Mouse (Mus musculus): Measurements from ENCODE around the gene Tmem165. TPM values are rescaled to one million over a fixed set of nuclear protein-coding genes. Genes with fewer than 3 reads are reported as not detected.

The Tmem165 gene
- total RNA-seq, 2 experiments from 2014 or later = 15.2 TPM

- intact Hi-C loops (cut with DNase I) = no loop called here
- DNase-seq = no peak
- TF ChIP-seq CTCF (IDR thresholded peaks at IDR 0.05) = no peak
- Histone ChIP-seq H3K4me3 (no peak overlapping the region), H3K27ac (no peak overlapping the region)
Measured at GRCm38 (mm10) chr5:76177664-76178063, 6.0 kb upstream of the Tmem165 start.

- Histone ChIP-seq H3K27ac (no peak overlapping the region), H3K4me3 (no peak overlapping the region)
- TF ChIP-seq CTCF (IDR thresholded peaks at IDR 0.05) = no peak
- DNase-seq = no peak
- intact Hi-C loops (cut with DNase I) = no loop called here
Measured at GRCm38 (mm10) chr5:76179171-76179570, 4.5 kb upstream of the Tmem165 start.

GRCm38 (mm10) chr5:76179791-76180190 lies 3.9 kb upstream of the Tmem165 start:
- H3K27ac ChIP-seq = no peak overlapping the region
- no peak overlapping the region for H3K4me3 ChIP-seq
- no peak for DNase-seq
- no peak for TF ChIP-seq CTCF (IDR thresholded peaks at IDR 0.05)
- intact Hi-C loops (cut with DNase I) = loop anchor here (5.0 kb wide), 1 partner anchor 37 kb away; the partner anchor contains the start of gene Srd5a3

- H3K4me3 ChIP-seq = no peak overlapping the region
- intact Hi-C loops (cut with DNase I) = loop anchor here (5.0 kb wide), 1 partner anchor 40 kb away; the partner anchor contains the start of gene Srd5a3
- no peak overlapping the region for H3K27ac ChIP-seq
- no peak for DNase-seq
- no peak for TF ChIP-seq CTCF (IDR thresholded peaks at IDR 0.05)
Measured at GRCm38 (mm10) chr5:76182326-76182725, 1.4 kb upstream of the Tmem165 start.

- DNase-seq = no peak
- no peak for TF ChIP-seq CTCF (IDR thresholded peaks at IDR 0.05)
- intact Hi-C loops (cut with DNase I) = loop anchor here (5.0 kb wide), 1 partner anchor 41 kb away; the partner anchor contains the start of gene Srd5a3
- Histone ChIP-seq H3K27ac (peak overlapping the region; percentile 91), H3K4me3 (peak overlapping the region; percentile 83)
Measured at GRCm38 (mm10) chr5:76183043-76183749, 484 bp upstream of the Tmem165 start.

GRCm38 (mm10) chr5:76184286-76185080 lies 803 bp downstream of the Tmem165 start:
- peak; percentile 82 for DNase-seq
- no peak for TF ChIP-seq CTCF (IDR thresholded peaks at IDR 0.05)
- peak overlapping the region; percentile 83 for H3K4me3 ChIP-seq
- peak overlapping the region; percentile 91 for H3K27ac ChIP-seq
- intact Hi-C loops (cut with DNase I) = loop anchor here (5.0 kb wide), 1 partner anchor 42 kb away; the partner anchor contains the start of gene Srd5a3

- intact Hi-C loops (cut with DNase I) = no loop called here
Measured at GRCm38 (mm10) chr5:76187885-76188284, 4.2 kb downstream of the Tmem165 start.

GRCm38 (mm10) chr5:76190609-76191008 lies 6.9 kb downstream of the Tmem165 start:
- intact Hi-C loops (cut with DNase I) = no loop called here
- DNase-seq = no peak
- no peak overlapping the region for H3K4me3 ChIP-seq
- H3K27ac ChIP-seq = no peak overlapping the region
- TF ChIP-seq CTCF (IDR thresholded peaks at IDR 0.05) = no peak

More at GRCm38 (mm10) chr5:76187885-76188284, 4.2 kb downstream of the Tmem165 start:
- DNase-seq = no peak
- H3K27ac ChIP-seq = no peak overlapping the region
- no peak overlapping the region for H3K4me3 ChIP-seq
- no peak for TF ChIP-seq CTCF (IDR thresholded peaks at IDR 0.05)

- intact Hi-C loops (cut with DNase I) = loop anchor here (2.0 kb wide), 1 partner anchor 46 kb away; no protein-coding TSS in a partner anchor
- no peak for TF ChIP-seq CTCF (IDR thresholded peaks at IDR 0.05)
- DNase-seq = no peak
- Histone ChIP-seq H3K4me3 (no peak overlapping the region), H3K27ac (no peak overlapping the region; the same call in 1 of the 2 replicates)
Measured at GRCm38 (mm10) chr5:76193075-76193474, 9.4 kb downstream of the Tmem165 start.

- intact Hi-C loops (cut with DNase I) = no loop called here
- TF ChIP-seq CTCF (IDR thresholded peaks at IDR 0.05) = no peak
- Histone ChIP-seq H3K4me3 (no peak overlapping the region), H3K27ac (no peak overlapping the region)
- DNase-seq = no peak
Measured at GRCm38 (mm10) chr5:76194377-76194945, 10.8 kb downstream of the Tmem165 start.

- H3K27ac ChIP-seq = no peak overlapping the region
Measured at GRCm38 (mm10) chr5:76199346-76199745, 15.7 kb downstream of the Tmem165 start.

GRCm38 (mm10) chr5:76203171-76203570 lies 19.5 kb downstream of the Tmem165 start:
- DNase-seq = no peak
- no peak overlapping the region for H3K4me3 ChIP-seq
- H3K27ac ChIP-seq = no peak overlapping the region; the same call in 1 of the 2 replicates
- intact Hi-C loops (cut with DNase I) = no loop called here
- TF ChIP-seq CTCF (IDR thresholded peaks at IDR 0.05) = no peak

More at GRCm38 (mm10) chr5:76199346-76199745, 15.7 kb downstream of the Tmem165 start:
- no peak for TF ChIP-seq CTCF (IDR thresholded peaks at IDR 0.05)
- DNase-seq = no peak
- intact Hi-C loops (cut with DNase I) = no loop called here
- no peak overlapping the region for H3K4me3 ChIP-seq

Data from gastrocnemius, adult 2 months (tissue).